Mouse (Mus musculus) fat pad, adult 2 months (tissue): ENCODE measurements around the gene Amdhd1.

Source experiments
- DNase-seq: peaks from one replicate; pipeline ENCODE4 v3.0.0-alpha.2; 2011; ENCODE audit warnings: low read depth, low spot score; ENCODE audit errors: extremely low read depth

Amdhd1 gene

GRCm38 (mm10) chr10:93484511-93484910, 55.3 kb downstream of the Amdhd1 start:
- DNase-seq, result no peak
